Mouse (Mus musculus) megakaryocyte, embryonic 14.5 days (primary cell): ENCODE data around the gene Zfp112. TPM values are rescaled to one million over a fixed set of nuclear protein-coding genes. Genes with fewer than 3 reads are reported as not detected.
"Not testable (repeated sequence)": the region's sequence is repeated elsewhere in the genome, so short reads cannot be mapped to it uniquely, and the experiment has no call there.

Experiments used
- H3K27me3 ChIP-seq: replicated peaks from 2 replicates; pipeline ENCODE3; 2012; ENCODE audit warnings: inconsistent platforms
- H3K36me3 ChIP-seq: replicated peaks from 2 replicates; pipeline ENCODE3; 2012; ENCODE audit warnings: low read length, inconsistent platforms, mixed read lengths
- H3K4me1 ChIP-seq: 2 replicates; pipeline ENCODE4 v1.6.1; 2012; ENCODE audit warnings: inconsistent platforms
- H3K4me3 ChIP-seq: replicated peaks from 2 replicates; pipeline ENCODE3; 2012; ENCODE audit warnings: moderate library complexity, mild to moderate bottlenecking, inconsistent platforms
- H3K9me3 ChIP-seq: 2 replicates; pipeline ENCODE4 v1.6.1; 2012; ENCODE audit warnings: inconsistent platforms
- FLI1 ChIP-seq: IDR thresholded peaks from 2 replicates; pipeline ENCODE4 v1.6.1; 2012; ENCODE audit warnings: low read length, inconsistent platforms, mixed read lengths
- GATA1 ChIP-seq: IDR thresholded peaks from 3 replicates; pipeline ENCODE4 v1.6.1; 2012; ENCODE audit warnings: mixed read lengths, low read length, inconsistent platforms, borderline replicate concordance
- polyA plus RNA-seq: library from polyadenylated mRNA; stranded (reverse); fragments of >175 nt; gene quantifications from 2 replicates; pipeline ENCODE4 v1.2.3, GENCODE M21; 2012; ENCODE audit warnings: low replicate concordance; ENCODE audit not compliant: insufficient read depth

Gene Zfp112
- 0.16 TPM in 1 of 2 replicates, not detected in the other for polyA plus RNA-seq

- TF ChIP-seq FLI1: no peak
- TF ChIP-seq GATA1: no peak
- no peak within 1 kb of the TSS for H3K4me3 ChIP-seq
- H3K36me3 ChIP-seq: peaks cover 39% of the 10 kb centered on the region
- no peaks in the 10 kb centered on the region for H3K4me1 ChIP-seq
- H3K9me3 ChIP-seq: peaks cover 60% of the 10 kb centered on the region
- H3K27me3 ChIP-seq: no peaks in the 10 kb centered on the region
Observed at GRCm38 (mm10) chr7:24112156-24112856, at the start of gene Zfp112. Zfp112 (plus strand) TSS chr7:24112314.

GRCm38 (mm10) chr7:24074424-24074823, 37.7 kb upstream of the Zfp112 start:
- not testable (repeated sequence) for H3K4me3 ChIP-seq, H3K9me3 ChIP-seq, H3K36me3 ChIP-seq, H3K27me3 ChIP-seq
- peaks cover 24% of the 10 kb centered on the region for H3K4me1 ChIP-seq

- Histone ChIP-seq H3K36me3 (peaks cover 34% of the 10 kb centered on the region), H3K27me3 (no peaks in the 10 kb centered on the region), H3K4me3 (peak within 1 kb of the TSS; percentile 100), H3K4me1 (peaks cover 59% of the 10 kb centered on the region), H3K9me3 (0 out of 2 replicates have a peak, but pooled peaks cover 6% of the 10 kb centered on the region)
- TF ChIP-seq FLI1 (no peak), GATA1 (no peak)
Observed at GRCm38 (mm10) chr7:24081634-24082431, 30.3 kb upstream of the Zfp112 start, which contains the start of gene Zfp180. Zfp180 (plus strand) TSS chr7:24081924.

GRCm38 (mm10) chr7:24082457-24083235, 29.5 kb upstream of the Zfp112 start:
- H3K4me3 ChIP-seq: peak overlapping the region; percentile 100
- H3K9me3 ChIP-seq: 0 out of 2 replicates have a peak, but pooled peaks cover 6% of the 10 kb centered on the region
- no peak for TF ChIP-seq GATA1
- TF ChIP-seq FLI1: no peak
- peaks cover 43% of the 10 kb centered on the region for H3K36me3 ChIP-seq
- H3K4me1 ChIP-seq: peaks cover 59% of the 10 kb centered on the region
- no peaks in the 10 kb centered on the region for H3K27me3 ChIP-seq

- Histone ChIP-seq H3K4me3 (no peak overlapping the region), H3K27me3 (no peaks in the 10 kb centered on the region), H3K9me3 (0 out of 2 replicates have a peak, but pooled peaks cover 5% of the 10 kb centered on the region), H3K4me1 (peaks cover 40% of the 10 kb centered on the region), H3K36me3 (peaks cover 57% of the 10 kb centered on the region)
- TF ChIP-seq FLI1 (no peak), GATA1 (no peak)
Observed at GRCm38 (mm10) chr7:24086871-24087270, 25.2 kb upstream of the Zfp112 start.

GRCm38 (mm10) chr7:24087485-24088125, 24.5 kb upstream of the Zfp112 start:
- peaks cover 6% of the 10 kb centered on the region for H3K9me3 ChIP-seq
- TF ChIP-seq FLI1 (no peak), GATA1 (no peak)
- H3K36me3 ChIP-seq: peaks cover 60% of the 10 kb centered on the region
- H3K4me3 ChIP-seq: no peak overlapping the region
- no peaks in the 10 kb centered on the region for H3K27me3 ChIP-seq
- H3K4me1 ChIP-seq: peaks cover 34% of the 10 kb centered on the region

- H3K36me3 ChIP-seq: peaks cover 100% of the 10 kb centered on the region
- TF ChIP-seq FLI1 (no peak), GATA1 (no peak)
- peaks cover 99% of the 10 kb centered on the region for H3K9me3 ChIP-seq
- peak overlapping the region; percentile 38 for H3K4me3 ChIP-seq
- no peaks in the 10 kb centered on the region for H3K27me3 ChIP-seq
- peaks cover under 1% of the 10 kb centered on the region; the same call in 1 of the 2 replicates for H3K4me1 ChIP-seq
Observed at GRCm38 (mm10) chr7:24104403-24104802, 7.7 kb upstream of the Zfp112 start.

GRCm38 (mm10) chr7:24105144-24105703, 6.9 kb upstream of the Zfp112 start:
- peaks cover 95% of the 10 kb centered on the region for H3K36me3 ChIP-seq

GRCm38 (mm10) chr7:24110839-24111238, 1.3 kb upstream of the Zfp112 start:
- H3K4me1 ChIP-seq: no peaks in the 10 kb centered on the region
- H3K9me3 ChIP-seq: peaks cover 66% of the 10 kb centered on the region
- no peak for TF ChIP-seq FLI1
- TF ChIP-seq GATA1: no peak
- H3K36me3 ChIP-seq: peaks cover 53% of the 10 kb centered on the region
- no peak overlapping the region for H3K4me3 ChIP-seq
- no peaks in the 10 kb centered on the region for H3K27me3 ChIP-seq

More at GRCm38 (mm10) chr7:24105144-24105703, 6.9 kb upstream of the Zfp112 start:
- H3K9me3 ChIP-seq: peaks cover 97% of the 10 kb centered on the region
- TF ChIP-seq FLI1: no peak
- no peak for TF ChIP-seq GATA1
- H3K4me1 ChIP-seq: no peaks in the 10 kb centered on the region
- H3K27me3 ChIP-seq: no peaks in the 10 kb centered on the region
- no peak overlapping the region for H3K4me3 ChIP-seq
